Mouse (Mus musculus) olfactory bulb, adult 2 months (tissue): ENCODE data around the gene Sh3rf1.

Experiments used
- CTCF ChIP-seq: fragments of 200-500 bp; IDR thresholded peaks from 2 replicates; pipeline ENCODE4 v1.5.1; 2012; ENCODE audit warnings: low read depth, mild to moderate bottlenecking, low read length, moderate library complexity; ENCODE audit not compliant: insufficient read depth
- POLR2A ChIP-seq: fragments of 200-500 bp; IDR thresholded peaks from 2 replicates; pipeline ENCODE4 v1.6.1; 2012; ENCODE audit warnings: mild to moderate bottlenecking, low read depth, low read length, moderate library complexity; ENCODE audit not compliant: insufficient read depth

DNA sequence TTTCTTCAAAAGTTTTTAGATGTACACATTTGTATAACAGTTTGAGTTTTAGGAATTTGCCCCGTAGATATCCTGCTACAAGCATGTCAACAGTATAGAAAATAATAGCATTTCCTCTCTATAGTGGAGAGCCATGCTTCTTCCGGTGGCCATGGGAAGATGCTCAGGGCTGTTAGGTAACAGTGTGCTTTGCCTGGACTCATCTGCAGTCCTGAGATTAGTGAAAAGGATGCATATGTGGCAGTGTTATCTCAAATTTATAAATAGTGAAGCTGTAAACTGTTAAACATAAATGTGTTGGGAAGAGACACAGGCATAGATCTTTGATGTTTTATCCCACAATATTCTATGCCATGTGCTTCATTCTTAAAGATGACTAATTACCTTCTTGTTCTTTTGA, 120.8 kb downstream of the Sh3rf1 start:
- TF ChIP-seq CTCF: no peak
- TF ChIP-seq POLR2A: no peak
